Mouse (Mus musculus) mouse trophoblast stem cell (cell line): Measurements from ENCODE around the gene Rcan1.
"Not testable (repeated sequence)": the region's sequence is repeated elsewhere in the genome, so short reads cannot be mapped to it uniquely, and the experiment has no call there.

ENCODE experiments used
- in situ Hi-C, 2 experiments: fragments of 300-500 bp; cut with MseI, MboI; formaldehyde crosslinking; loops; 2 replicates in 1 of 2; 3 replicates in 1 of 2; pipeline ENCODE4 v1.15.1; 2025

The Rcan1 gene

GRCm38 (mm10) chr16:92470706-92471105 is at the start of gene Rcan1:
TSS of gene Rcan1 (minus strand) at chr16:92470867.
- in situ Hi-C loops: no loop called here

DNA sequence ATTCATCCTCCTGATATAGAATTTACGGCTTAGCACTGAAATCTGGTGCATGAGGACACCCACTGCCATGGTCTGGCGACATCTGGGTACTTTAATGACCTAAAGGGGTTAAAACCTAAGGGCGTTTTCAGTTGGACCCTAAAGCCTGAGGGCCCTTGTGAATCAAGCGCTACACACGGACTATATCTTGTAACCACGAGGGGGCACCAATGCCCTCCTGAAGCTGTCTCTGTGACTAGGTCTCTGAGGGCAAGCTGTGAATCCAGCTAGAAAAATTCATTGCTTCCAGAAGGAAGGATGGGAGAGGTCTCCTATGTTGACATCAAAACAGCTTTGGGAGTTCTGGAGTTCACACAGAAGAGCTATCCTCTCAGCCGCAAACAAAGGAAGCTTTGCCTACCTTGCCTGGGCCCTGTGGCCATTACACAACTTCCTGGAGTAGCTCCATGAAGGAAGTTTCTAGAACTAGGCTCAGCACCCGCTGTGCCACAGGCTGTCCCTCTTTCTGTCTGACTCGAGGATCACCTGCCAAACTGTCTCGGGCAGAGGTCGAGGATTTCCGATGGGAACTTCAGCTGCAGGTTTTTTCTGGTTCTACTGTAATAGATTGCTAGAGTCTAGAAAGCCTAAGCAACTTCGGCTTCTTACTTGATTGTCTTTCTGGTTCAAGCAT is 49.3 kb upstream of the Rcan1 start:
- in situ Hi-C loops: no loop called here

GRCm38 (mm10) chr16:92518718-92519117 is 48.1 kb upstream of the Rcan1 start:
- in situ Hi-C loops: no loop called here

DNA sequence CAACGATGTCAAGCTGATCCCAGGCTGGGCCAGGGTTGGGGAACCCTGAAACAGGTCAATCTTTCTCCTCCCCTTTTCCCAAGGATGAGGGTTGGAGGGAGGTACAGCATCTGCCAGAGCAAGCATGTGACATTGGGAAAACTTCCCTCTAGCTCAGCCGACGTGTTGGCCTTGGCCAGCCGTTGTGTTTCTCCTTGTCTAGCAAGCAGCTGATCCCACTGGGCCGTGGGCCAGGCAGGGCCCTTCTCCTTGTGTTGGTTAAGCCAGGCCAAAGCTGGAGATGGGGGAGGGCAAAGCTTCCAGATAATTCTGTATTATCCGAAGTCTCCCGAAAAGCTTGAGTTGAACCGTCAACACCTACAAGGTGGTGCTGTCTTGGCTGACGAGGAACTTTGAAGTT is 45.5 kb upstream of the Rcan1 start:
- in situ Hi-C loops: no loop called here

DNA sequence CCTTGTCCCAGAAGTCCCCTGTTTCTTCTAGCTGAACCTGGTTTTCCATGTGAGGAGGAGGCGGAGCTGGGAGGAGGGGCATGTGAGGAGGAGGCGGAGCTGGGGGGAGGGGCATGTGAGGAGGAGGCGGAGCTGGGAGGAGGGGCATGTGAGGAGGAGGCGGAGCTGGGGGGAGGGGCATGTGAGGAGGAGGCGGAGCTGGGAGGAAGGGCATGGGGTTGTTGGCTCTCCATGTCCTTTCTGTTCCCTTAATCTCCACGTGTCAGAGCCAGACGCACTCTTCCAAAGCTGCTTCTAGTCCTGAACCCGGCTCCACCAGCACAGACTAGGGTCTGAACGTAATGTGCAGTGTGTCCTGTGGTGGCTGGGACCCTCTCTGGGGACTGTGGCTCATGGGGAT is 44.2 kb upstream of the Rcan1 start:
- in situ Hi-C loops: not testable (repeated sequence)

DNA sequence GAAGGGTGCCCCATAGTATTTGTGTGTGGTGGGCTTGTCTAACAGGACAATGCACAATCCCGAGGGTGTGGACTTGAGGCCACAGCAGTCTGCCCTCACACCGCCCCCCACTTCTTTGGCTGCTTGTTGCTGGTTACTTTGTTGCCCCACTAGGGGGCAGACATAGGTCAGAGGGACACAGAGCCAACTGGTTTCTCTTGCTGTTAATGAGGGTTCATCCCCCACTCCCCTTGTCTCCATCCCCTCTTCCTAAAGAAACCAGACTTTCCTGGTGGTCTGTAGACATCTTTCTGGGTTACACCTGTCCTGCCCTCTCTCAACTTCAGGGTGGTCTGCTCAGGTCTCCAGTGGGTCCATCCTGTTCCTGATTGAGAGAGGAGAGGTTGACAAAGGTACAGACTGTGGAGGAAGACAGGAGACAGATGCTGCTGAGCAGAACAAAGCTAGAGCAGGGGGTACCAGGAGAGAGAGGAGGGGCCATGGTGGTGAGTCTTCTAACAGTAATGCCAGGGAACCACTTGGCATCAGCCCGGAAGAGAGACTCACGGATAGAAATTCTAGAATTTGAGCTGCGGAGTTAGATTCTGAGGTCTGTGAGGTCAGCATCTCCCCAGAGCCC is 41.2 kb upstream of the Rcan1 start:
- in situ Hi-C loops: no loop called here

GRCm38 (mm10) chr16:92510835-92511772 is 40.4 kb upstream of the Rcan1 start:
- in situ Hi-C loops: no loop called here

DNA sequence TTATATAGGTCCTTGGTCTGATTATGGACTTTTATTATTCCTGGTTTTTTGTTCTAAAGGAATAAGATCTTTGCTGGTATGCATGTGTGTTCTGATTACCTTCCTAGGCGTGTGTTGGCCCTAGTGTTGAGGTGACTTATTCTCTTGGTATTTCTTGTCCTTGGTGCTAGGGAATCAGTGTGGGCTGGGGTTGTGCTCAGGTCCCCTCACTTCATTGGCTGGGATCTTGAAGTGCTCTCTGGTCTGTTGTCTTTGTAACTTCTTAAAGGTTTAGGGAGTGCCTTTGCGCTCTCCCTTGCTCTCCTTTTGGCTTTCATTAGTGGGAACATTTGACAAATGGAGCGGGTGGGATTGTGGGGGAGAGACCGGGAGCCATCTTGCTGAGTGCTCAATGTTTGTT is 36.9 kb upstream of the Rcan1 start:
- in situ Hi-C loops: no loop called here

DNA sequence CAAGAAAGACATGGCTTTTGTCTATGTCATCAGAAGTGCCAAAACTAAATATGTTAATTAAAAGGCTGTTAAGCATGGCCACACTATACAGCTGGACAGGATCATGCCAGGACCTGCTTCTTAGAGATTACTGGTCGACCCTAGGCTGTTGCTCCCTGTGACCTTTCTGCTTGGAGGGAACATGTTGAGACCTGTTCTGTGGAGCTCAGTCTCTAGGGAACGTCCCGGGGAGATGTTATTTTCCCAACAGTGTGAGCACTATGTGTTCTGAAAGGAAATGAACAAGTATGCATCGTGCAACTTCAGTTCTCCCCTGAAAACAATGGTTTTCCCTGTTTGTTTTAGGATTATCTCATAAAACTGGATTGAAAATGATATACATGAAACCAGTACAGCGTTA is 32.4 kb upstream of the Rcan1 start:
- in situ Hi-C loops: no loop called here

- in situ Hi-C loops: no loop called here
Measured at GRCm38 (mm10) chr16:92500534-92500933, 29.9 kb upstream of the Rcan1 start.

GRCm38 (mm10) chr16:92499324-92499723 is 28.7 kb upstream of the Rcan1 start:
- in situ Hi-C loops: no loop called here

DNA sequence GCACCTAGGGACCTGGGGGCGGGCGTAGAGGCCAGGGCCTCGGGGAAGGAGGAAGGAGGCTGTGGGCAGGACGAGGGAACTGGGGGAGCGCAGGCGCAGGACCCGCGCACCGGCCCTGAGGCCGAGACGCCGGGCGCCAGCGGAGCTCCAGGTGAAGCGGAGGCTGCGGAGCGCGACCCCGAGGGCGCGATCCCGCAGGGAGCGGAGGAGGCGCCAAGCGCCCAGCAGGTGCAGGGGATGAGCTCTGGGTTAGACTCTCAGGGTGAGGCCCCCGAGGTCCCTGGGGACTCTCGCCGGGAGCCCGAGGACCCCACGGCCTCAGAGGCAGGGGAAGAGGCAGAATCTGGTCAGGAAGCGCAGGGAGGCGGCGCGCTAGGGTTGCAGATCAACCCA is 27.9 kb upstream of the Rcan1 start:
- in situ Hi-C loops: no loop called here

- in situ Hi-C loops: no loop called here
Measured at GRCm38 (mm10) chr16:92497851-92498588, 27.4 kb upstream of the Rcan1 start.

DNA sequence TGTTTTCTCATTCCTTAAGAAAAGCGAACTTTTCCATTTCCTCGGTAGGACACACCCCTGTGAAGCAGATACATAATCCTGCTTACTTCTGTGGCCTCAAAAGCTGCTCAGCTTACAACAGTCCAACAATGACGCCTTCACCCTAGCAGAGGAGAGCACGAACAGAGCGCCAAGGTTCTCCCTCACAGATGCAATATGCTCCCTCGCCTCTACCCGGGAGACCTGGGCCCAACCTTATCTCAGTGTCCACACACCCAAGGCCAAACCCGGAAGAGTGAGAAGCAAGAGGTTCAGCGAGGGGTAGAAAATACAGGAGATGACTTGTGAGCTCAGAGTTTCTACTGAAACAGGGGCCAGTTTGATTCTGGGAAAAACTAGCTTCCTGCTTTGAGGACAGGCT is 18.7 kb upstream of the Rcan1 start:
- in situ Hi-C loops: no loop called here

DNA sequence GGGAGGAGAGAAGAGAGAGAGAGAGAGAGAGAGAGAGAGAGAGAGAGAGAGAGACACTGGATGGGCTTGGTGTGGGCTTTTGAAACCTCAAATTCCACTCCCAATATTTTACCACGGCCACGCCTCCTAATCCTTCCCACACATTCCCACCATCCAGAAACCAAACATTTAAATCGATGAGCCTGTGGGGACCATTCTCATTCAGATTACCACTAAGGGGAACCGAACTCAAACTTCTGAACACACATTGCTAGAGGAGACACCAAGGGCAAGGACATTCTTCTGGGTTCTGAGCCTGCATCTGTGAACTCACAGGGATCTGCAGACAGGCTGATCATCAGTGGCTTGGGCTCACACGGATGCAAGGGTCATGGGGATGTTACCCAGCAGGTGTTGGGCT is 17.8 kb upstream of the Rcan1 start:
- in situ Hi-C loops: no loop called here

GRCm38 (mm10) chr16:92487489-92487888 is 16.8 kb upstream of the Rcan1 start:
- in situ Hi-C loops: no loop called here

DNA sequence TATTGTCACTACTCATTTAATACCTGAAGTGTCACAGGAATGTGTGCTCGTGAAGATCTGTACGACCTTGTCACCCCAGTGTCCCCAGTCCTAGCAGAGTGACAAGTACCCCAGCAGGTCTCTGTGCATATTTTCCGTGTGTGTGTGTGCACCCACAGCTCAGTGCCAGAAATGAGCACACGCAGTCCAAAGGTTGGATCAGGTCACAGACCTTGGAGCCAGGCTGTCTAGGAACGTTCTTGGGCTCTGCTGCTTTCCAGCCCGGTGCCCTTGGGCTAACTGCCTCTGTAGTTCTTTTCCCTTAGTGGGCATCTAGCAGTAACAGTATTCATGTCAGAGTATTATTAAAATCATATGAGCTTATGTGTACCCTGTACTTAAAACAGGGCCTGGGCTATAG is 16.4 kb upstream of the Rcan1 start:
- in situ Hi-C loops: no loop called here

GRCm38 (mm10) chr16:92485436-92485835 is 14.8 kb upstream of the Rcan1 start, which contains the start of gene Clic6:
TSS of gene Clic6 (plus strand) at chr16:92485736.
- in situ Hi-C loops: no loop called here

DNA sequence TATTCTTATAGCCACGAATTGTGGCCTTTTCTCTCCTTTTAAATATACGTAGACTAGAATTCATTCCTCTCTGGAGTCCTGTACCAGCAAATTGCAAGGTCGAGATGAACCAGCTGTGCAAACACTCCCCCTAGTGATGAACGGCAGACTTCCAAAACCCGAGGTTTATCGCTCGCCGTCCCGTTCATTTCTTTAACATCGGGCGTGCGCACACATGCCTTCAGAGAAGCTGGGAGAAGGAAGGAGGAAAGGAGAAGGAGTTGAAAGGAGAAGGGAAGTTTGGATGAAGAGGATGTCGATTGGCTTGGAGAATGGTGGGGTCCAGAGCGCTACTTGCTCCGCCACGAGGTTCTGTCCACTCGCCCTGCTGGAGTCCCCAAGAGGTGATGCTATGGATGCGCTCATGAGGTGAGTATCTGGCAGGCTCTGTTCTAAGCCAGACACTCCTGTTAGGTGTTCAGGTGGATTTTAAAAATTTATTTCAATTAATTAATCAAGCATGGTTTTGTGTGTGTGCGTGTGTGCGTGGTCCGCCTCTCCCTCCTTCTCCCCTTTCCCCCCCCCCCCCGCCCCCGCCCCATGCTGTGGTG is 8.0 kb upstream of the Rcan1 start:
- in situ Hi-C loops: no loop called here

- in situ Hi-C loops: no loop called here
Measured at GRCm38 (mm10) chr16:92475093-92475860, 4.6 kb upstream of the Rcan1 start.

DNA sequence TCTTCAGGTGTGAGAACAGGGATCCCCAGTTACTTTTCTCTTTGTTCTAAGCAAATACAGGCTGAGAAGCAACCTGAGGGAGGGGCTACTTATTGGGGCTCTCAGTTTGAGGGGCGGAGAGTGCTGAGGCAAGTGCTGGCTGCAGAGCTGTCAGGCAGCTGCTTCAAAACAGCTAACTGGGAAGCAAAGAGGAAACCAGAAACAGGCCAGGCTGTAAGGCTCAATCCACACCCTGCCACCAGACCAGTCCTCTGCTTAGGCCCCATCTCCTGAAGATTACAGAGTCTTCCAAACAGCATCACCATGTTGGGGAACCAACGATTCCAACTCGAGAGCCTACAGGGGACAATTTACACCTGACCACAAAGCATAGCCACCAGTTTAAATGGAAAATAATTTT is 2.2 kb upstream of the Rcan1 start:
- in situ Hi-C loops: no loop called here
